Mouse (Mus musculus) stomach, postnatal 0 days (tissue): ENCODE data around the gene Kmt5a.

ENCODE experiments used
- CTCF ChIP-seq: IDR thresholded peaks from 2 replicates; pipeline ENCODE4 v1.5.1; 2016; ENCODE audit warnings: antibody characterized with exemption, low read depth, mild to moderate bottlenecking, moderate library complexity
- EP300 ChIP-seq: optimal IDR thresholded peaks from 2 replicates; pipeline ENCODE3; 2016; ENCODE audit warnings: antibody characterized with exemption

GRCm38 (mm10) chr5:124501541-124501940, 61.8 kb downstream of the Kmt5a start:
- TF ChIP-seq CTCF (no peak), EP300 (no peak)
